Mouse (Mus musculus) thymus, adult 2 months (tissue): ENCODE measurements around the gene Psmd1.

ENCODE experiments used
- CTCF ChIP-seq: fragments of 200-500 bp; IDR thresholded peaks from 2 replicates; pipeline ENCODE4 v1.5.1; 2012; ENCODE audit warnings: mild to moderate bottlenecking, control low read depth, low read length, moderate library complexity, borderline replicate concordance; ENCODE audit not compliant: control insufficient read depth, poor library complexity, insufficient read depth; ENCODE audit errors: extremely low read depth
- POLR2A ChIP-seq: fragments of 200-500 bp; IDR thresholded peaks from 2 replicates; pipeline ENCODE4 v1.6.1; 2012; ENCODE audit warnings: mild to moderate bottlenecking, low read length, control low read depth, moderate library complexity; ENCODE audit not compliant: control insufficient read depth, poor library complexity, insufficient read depth; ENCODE audit errors: extremely low read depth

- no peak for TF ChIP-seq CTCF
- TF ChIP-seq POLR2A = no peak
Observed at GRCm38 (mm10) chr1:86056284-86056683, 7.9 kb upstream of the Psmd1 start.
